Mouse (Mus musculus): ENCODE results near the gene Gm11214. TPM values are rescaled to one million over a fixed set of nuclear protein-coding genes. Genes with fewer than 3 reads are reported as not detected.

Gene Gm11214
- total RNA-seq, 1 experiment: not detected

DNA sequence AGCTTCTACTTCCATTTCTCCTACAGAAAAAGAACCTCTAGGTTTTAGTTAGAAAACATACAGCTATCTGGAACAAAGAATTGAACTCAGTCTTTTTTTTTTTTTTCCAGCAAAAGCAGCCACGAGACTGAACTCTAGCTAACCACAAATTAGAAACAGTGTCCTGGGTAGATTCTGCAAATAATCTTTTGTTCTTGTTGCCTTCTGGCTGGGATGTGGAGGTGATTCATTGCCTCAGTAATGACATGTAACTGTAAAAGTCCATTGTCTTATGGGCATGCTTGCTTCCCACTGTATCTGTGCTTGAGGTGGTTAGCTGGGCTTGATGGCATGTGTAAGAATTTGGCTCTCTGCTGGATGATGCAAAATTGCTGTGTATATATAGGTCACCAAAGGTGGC is 24.6 kb downstream of the Gm11214 start:
- no peaks in the 10 kb centered on the region for H3K9me3 ChIP-seq (ENCODE audit: control insufficient read depth, insufficient read depth, low read depth, low read length)
- DNase-seq (ENCODE audit: low read depth, low spot score): no peak
- H3K9ac ChIP-seq (ENCODE audit: insufficient read depth, low read depth, low read length, poor library complexity, severe bottlenecking): no peak overlapping the region

GRCm38 (mm10) chr4:63633181-63633580 is 30.0 kb downstream of the Gm11214 start:
- H3K4me3 ChIP-seq (ENCODE audit: insufficient read depth in 1 of 2, low read depth in 1 of 2, low read length in 2 of 2, poor library complexity in 1 of 2, severe bottlenecking in 1 of 2): no peak overlapping the region
- no peak for DNase-seq (ENCODE audit: low read depth, low spot score)
- no peaks in the 10 kb centered on the region for H3K36me3 ChIP-seq (ENCODE audit: control insufficient read depth, insufficient read depth, low read length, poor library complexity, severe bottlenecking)
- no peak overlapping the region for H3K27ac ChIP-seq (ENCODE audit: insufficient read depth, low read depth, low read length, poor library complexity, severe bottlenecking)
- no peaks in the 10 kb centered on the region for H3K9me3 ChIP-seq (ENCODE audit: control insufficient read depth, insufficient read depth, low read depth, low read length)
- TF ChIP-seq ZNF384 (IDR thresholded peaks at IDR 0.05; ENCODE audit: low read depth, low read length): no peak
- H3K4me1 ChIP-seq (ENCODE audit: control insufficient read depth in 2 of 2, insufficient read depth in 2 of 2, low read length in 2 of 2, poor library complexity in 1 of 2): no peaks in the 10 kb centered on the region
- in situ Hi-C loops (cut with MboI; ENCODE audit: low sequenced_read_pairs in 2 of 2, unreplicated experiment in 2 of 2): no loop called here
- no peak overlapping the region for H3K9ac ChIP-seq (ENCODE audit: insufficient read depth, low read depth, low read length, poor library complexity, severe bottlenecking)

More for the DNA sequence above, 24.6 kb downstream of the Gm11214 start:
- H3K4me1 ChIP-seq (ENCODE audit: control insufficient read depth in 2 of 2, insufficient read depth in 2 of 2, low read length in 2 of 2, poor library complexity in 1 of 2): no peaks in the 10 kb centered on the region
- H3K27ac ChIP-seq (ENCODE audit: insufficient read depth, low read depth, low read length, poor library complexity, severe bottlenecking): no peak overlapping the region
- H3K36me3 ChIP-seq (ENCODE audit: control insufficient read depth, insufficient read depth, low read length, poor library complexity, severe bottlenecking): no peaks in the 10 kb centered on the region
- in situ Hi-C loops (cut with MboI; ENCODE audit: low sequenced_read_pairs in 2 of 2, unreplicated experiment in 2 of 2): no loop called here
- TF ChIP-seq MAFK (IDR thresholded peaks at IDR 0.05; ENCODE audit: insufficient read depth, low read depth, low read length): no peak
- TF ChIP-seq ZNF384 (IDR thresholded peaks at IDR 0.05; ENCODE audit: low read depth, low read length): no peak
- no peak for TF ChIP-seq CHD2 (IDR thresholded peaks at IDR 0.05; ENCODE audit: low read depth, low read length)
- no peak for TF ChIP-seq HCFC1 (IDR thresholded peaks at IDR 0.05; ENCODE audit: borderline replicate concordance, insufficient read depth, low read length)
- TF ChIP-seq ZC3H11A (IDR thresholded peaks at IDR 0.05; ENCODE audit: borderline replicate concordance, low read depth, low read length): no peak
- no peak overlapping the region for H3K4me3 ChIP-seq (ENCODE audit: insufficient read depth in 1 of 2, low read depth in 1 of 2, low read length in 2 of 2, poor library complexity in 1 of 2, severe bottlenecking in 1 of 2)

- TF ChIP-seq MAFK (IDR thresholded peaks at IDR 0.05; ENCODE audit: insufficient read depth, low read depth, low read length) (no peak), CHD2 (IDR thresholded peaks at IDR 0.05; ENCODE audit: low read depth, low read length) (no peak), ZNF384 (IDR thresholded peaks at IDR 0.05; ENCODE audit: low read depth, low read length) (no peak), ZC3H11A (IDR thresholded peaks at IDR 0.05; ENCODE audit: borderline replicate concordance, low read depth, low read length) (no peak), HCFC1 (IDR thresholded peaks at IDR 0.05; ENCODE audit: borderline replicate concordance, insufficient read depth, low read length) (no peak)
- Histone ChIP-seq H3K36me3 (ENCODE audit: control insufficient read depth, insufficient read depth, low read length, poor library complexity, severe bottlenecking) (no peaks in the 10 kb centered on the region), H3K4me3 (ENCODE audit: insufficient read depth in 1 of 2, low read depth in 1 of 2, low read length in 2 of 2, poor library complexity in 1 of 2, severe bottlenecking in 1 of 2) (no peak overlapping the region), H3K9ac (ENCODE audit: insufficient read depth, low read depth, low read length, poor library complexity, severe bottlenecking) (no peak overlapping the region), H3K9me3 (ENCODE audit: control insufficient read depth, insufficient read depth, low read depth, low read length) (no peaks in the 10 kb centered on the region), H3K4me1 (ENCODE audit: control insufficient read depth in 2 of 2, insufficient read depth in 2 of 2, low read length in 2 of 2, poor library complexity in 1 of 2) (no peaks in the 10 kb centered on the region), H3K27ac (ENCODE audit: insufficient read depth, low read depth, low read length, poor library complexity, severe bottlenecking) (no peak overlapping the region)
- in situ Hi-C loops (cut with MboI; ENCODE audit: low sequenced_read_pairs in 2 of 2, unreplicated experiment in 2 of 2): no loop called here
- DNase-seq (ENCODE audit: low read depth, low spot score): no peak
Observed at GRCm38 (mm10) chr4:63627111-63627510, 36.1 kb downstream of the Gm11214 start.

DNA sequence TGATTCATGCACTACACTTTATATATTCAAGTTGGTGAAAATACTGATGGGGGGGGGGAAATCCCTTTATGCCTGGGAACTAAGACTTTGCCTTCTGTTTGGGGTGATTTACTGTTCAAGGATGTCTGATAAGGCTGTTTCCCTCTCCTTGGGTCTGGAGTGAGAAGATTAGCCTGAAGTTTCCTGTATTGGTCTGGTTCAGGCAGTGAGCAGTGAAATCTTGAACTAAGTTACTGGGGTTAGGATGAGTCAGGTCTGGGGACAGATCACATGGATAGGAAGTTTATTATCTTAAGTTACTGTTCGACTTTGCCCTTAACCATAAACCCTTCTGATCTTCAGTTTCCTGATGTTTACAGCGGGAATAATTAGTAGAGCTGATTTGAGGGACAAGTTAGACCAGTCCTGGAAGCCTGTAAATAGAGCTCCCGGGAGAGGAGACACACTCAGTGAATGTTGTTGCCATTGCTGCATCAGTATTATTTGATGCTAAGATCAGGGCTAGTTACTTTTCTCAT is 37.6 kb downstream of the Gm11214 start:
- H3K27ac ChIP-seq (ENCODE audit: insufficient read depth, low read depth, low read length, poor library complexity, severe bottlenecking): no peak overlapping the region
- in situ Hi-C loops (cut with MboI; ENCODE audit: low sequenced_read_pairs in 2 of 2, unreplicated experiment in 2 of 2): no loop called here
- H3K9me3 ChIP-seq (ENCODE audit: control insufficient read depth, insufficient read depth, low read depth, low read length): no peaks in the 10 kb centered on the region
- DNase-seq (ENCODE audit: low read depth, low spot score): no peak
- no peaks in the 10 kb centered on the region for H3K36me3 ChIP-seq (ENCODE audit: control insufficient read depth, insufficient read depth, low read length, poor library complexity, severe bottlenecking)
- no peak for TF ChIP-seq CHD2 (IDR thresholded peaks at IDR 0.05; ENCODE audit: low read depth, low read length)
- no peak for TF ChIP-seq ZNF384 (IDR thresholded peaks at IDR 0.05; ENCODE audit: low read depth, low read length)
- TF ChIP-seq MAFK (IDR thresholded peaks at IDR 0.05; ENCODE audit: insufficient read depth, low read depth, low read length): no peak
- no peak for TF ChIP-seq ZC3H11A (IDR thresholded peaks at IDR 0.05; ENCODE audit: borderline replicate concordance, low read depth, low read length)
- TF ChIP-seq HCFC1 (IDR thresholded peaks at IDR 0.05; ENCODE audit: borderline replicate concordance, insufficient read depth, low read length): no peak
- no peak overlapping the region for H3K9ac ChIP-seq (ENCODE audit: insufficient read depth, low read depth, low read length, poor library complexity, severe bottlenecking)
- no peaks in the 10 kb centered on the region for H3K4me1 ChIP-seq (ENCODE audit: control insufficient read depth in 2 of 2, insufficient read depth in 2 of 2, low read length in 2 of 2, poor library complexity in 1 of 2)
- H3K4me3 ChIP-seq (ENCODE audit: insufficient read depth in 1 of 2, low read depth in 1 of 2, low read length in 2 of 2, poor library complexity in 1 of 2, severe bottlenecking in 1 of 2): no peak overlapping the region

DNA sequence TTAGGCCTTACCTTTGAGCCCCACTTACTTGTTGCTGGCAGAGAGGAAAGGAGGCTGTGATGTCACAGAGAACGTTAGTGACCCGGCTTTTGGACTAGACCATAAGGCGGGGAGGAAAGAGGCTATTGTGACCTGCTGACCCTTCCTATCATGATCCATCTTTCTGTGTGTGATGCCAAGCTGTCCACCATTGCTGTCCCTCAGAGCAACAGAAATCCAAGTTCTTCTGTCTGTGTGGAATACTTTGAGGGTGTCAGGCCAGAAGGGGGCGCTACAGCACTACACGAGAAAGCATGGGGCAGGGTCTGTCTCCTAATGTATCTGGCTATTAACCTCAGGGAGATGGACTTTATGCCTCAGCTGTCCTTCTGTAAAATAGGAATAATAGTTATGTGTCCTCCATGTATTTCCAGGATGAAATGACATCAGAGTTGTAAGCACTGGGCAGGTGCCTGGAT is 40.8 kb downstream of the Gm11214 start, which contains the start of gene Tex48:
TSS of gene Tex48 (minus strand) at position 51 of the 458 bp plus-strand sequence.
- no peaks in the 10 kb centered on the region for H3K36me3 ChIP-seq (ENCODE audit: control insufficient read depth, insufficient read depth, low read length, poor library complexity, severe bottlenecking)
- peak; percentile 37 for DNase-seq (ENCODE audit: low read depth, low spot score)
- H3K9me3 ChIP-seq (ENCODE audit: control insufficient read depth, insufficient read depth, low read depth, low read length): no peaks in the 10 kb centered on the region
- no peaks in the 10 kb centered on the region for H3K4me1 ChIP-seq (ENCODE audit: control insufficient read depth in 2 of 2, insufficient read depth in 2 of 2, low read length in 2 of 2, poor library complexity in 1 of 2)
- H3K27ac ChIP-seq (ENCODE audit: insufficient read depth, low read depth, low read length, poor library complexity, severe bottlenecking): no peak within 1 kb of the TSS
- in situ Hi-C loops (cut with MboI; ENCODE audit: low sequenced_read_pairs in 2 of 2, unreplicated experiment in 2 of 2): no loop called here
- H3K4me3 ChIP-seq (ENCODE audit: insufficient read depth in 1 of 2, low read depth in 1 of 2, low read length in 2 of 2, poor library complexity in 1 of 2, severe bottlenecking in 1 of 2): no peak within 1 kb of the TSS
- TF ChIP-seq ZC3H11A (IDR thresholded peaks at IDR 0.05; ENCODE audit: borderline replicate concordance, low read depth, low read length): 0 out of 2 replicates have a peak, but pooled peaks have one; percentile 22
- no peak for TF ChIP-seq CHD2 (IDR thresholded peaks at IDR 0.05; ENCODE audit: low read depth, low read length)
- TF ChIP-seq ZNF384 (IDR thresholded peaks at IDR 0.05; ENCODE audit: low read depth, low read length): no peak
- TF ChIP-seq MAFK (IDR thresholded peaks at IDR 0.05; ENCODE audit: insufficient read depth, low read depth, low read length): no peak
- no peak for TF ChIP-seq HCFC1 (IDR thresholded peaks at IDR 0.05; ENCODE audit: borderline replicate concordance, insufficient read depth, low read length)
- H3K9ac ChIP-seq (ENCODE audit: insufficient read depth, low read depth, low read length, poor library complexity, severe bottlenecking): no peak within 1 kb of the TSS

Data from ES-E14 (cell line).